Mouse (Mus musculus): ENCODE data around the gene Sfmbt2.
"Not testable (repeated sequence)": the region's sequence is repeated elsewhere in the genome, so short reads cannot be mapped to it uniquely, and the experiment has no call there.

The Sfmbt2 gene

DNA sequence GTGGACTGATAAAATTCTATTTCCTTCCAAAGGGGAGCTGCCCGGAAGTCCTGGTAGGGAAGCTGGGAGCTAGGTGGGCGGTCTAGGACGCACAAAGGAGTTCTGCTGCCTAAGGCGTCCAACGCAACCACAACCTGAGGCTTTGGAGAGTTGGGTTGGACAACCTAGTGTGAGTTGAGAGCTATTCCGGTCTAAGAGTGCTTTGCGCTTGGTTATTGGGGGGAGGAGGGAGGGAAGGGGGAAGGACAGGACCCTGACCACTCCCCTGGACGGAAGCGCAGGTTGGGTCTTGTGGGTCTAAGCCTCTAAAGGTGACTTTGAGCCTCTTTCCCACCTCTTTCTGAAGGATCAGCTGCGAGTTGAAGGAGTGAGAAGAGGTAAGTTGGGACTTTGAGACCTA, at the start of gene Sfmbt2:
Sfmbt2 (plus strand) TSS at position 335 of the 400 bp plus-strand sequence.
- no peak for DNase-seq (ENCODE audit: low spot score)

DNA sequence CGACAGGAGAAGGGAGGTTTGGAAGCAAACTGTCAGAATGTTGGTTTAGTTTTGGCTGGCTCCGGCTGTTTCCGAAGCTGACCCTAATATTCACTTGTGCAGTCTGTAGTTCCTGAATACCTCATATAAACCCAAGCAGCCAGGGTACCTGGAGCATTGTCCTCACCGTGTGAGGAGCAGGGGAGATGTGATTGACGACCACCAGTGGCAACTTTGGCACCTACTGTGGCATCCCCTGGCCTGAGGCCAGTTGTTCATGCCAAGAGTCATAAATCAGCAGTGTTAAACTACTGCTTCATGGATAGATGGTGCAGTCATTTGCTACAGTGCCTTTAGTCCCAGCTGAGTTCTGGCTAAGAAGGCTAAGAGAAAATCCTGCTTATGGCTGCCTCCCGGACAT, 49.2 kb upstream of the Sfmbt2 start:
- no peak for DNase-seq (ENCODE audit: low spot score)

DNA sequence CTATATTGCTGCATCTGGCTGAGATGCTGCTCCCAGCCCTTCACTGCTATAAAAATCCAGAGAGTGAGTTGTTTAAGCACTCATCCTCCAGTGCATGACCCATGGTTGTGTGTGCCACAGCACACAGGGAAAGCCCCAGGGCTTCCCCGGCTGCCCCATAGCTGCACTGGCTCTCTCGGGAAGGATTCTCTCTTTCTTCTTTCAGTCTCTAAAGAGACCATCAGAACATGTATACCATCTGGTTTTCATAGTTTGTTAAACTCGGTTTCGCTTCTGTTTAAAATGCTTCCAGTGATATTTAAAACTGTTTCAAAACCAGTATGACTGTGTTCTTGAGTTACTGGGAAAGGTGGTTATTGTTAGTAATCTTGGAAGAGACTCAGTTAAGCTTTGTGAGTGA, 47.1 kb upstream of the Sfmbt2 start:
- DNase-seq (ENCODE audit: low spot score), result no peak

DNA sequence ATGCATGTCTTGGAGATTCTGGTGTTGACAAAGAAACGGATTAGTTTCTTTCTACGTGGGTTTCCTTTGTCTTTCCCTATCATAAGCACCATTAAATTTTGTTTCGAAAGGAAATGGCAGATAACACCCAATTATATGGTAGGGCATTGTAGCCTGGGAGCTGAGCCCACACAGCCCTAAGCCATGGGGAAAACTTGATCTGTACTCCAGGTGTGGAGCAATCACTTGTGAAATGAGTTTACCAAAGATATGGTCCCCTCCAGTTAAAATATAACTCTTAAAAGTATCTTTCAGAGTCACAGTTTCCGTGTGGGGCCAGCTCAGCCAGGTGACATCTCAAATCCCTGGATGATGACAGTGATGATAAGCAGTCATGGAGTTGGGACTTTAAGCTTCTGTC, 45.3 kb upstream of the Sfmbt2 start:
- DNase-seq (ENCODE audit: low spot score), result no peak

DNA sequence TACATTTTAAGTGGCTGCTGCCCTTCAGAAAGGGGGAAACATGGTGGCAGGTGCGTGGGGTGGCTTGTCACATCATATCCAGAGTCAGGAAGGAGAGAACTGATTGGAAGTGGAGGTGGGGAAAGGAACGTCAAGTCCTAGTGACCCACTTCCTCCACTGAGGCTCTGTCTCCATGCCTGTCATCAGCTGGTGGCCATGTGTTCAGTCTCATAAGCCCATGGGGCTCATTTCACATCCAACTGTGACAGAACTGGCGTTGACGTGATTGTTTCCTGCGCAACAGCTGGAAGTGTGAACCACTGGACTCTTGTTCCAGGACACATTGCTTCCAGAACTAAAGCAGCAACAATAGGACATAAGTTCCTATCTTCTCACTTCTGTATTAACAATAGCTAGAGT, 40.1 kb upstream of the Sfmbt2 start:
- no peak for DNase-seq (ENCODE audit: low spot score)

DNA sequence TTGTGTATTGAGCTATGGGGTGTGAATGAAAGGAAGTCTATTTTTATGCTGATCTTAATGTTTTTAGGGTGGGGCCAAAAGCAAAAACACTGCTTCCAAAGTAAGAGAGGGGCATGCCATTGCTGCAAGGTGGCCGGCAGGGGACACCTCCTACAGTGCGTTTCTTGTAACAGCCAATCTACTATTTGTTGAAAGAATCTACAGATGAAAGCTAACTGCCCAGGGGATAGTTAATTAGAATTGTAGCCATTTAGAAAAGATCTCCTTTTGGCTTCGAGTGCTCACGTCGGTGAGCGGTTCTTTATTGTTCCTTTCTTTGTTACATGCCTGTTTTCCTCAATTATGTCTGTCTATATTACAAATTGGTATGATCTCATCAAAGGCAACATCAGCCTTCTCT, 36.0 kb upstream of the Sfmbt2 start:
- DNase-seq (ENCODE audit: low spot score), result no peak

DNA sequence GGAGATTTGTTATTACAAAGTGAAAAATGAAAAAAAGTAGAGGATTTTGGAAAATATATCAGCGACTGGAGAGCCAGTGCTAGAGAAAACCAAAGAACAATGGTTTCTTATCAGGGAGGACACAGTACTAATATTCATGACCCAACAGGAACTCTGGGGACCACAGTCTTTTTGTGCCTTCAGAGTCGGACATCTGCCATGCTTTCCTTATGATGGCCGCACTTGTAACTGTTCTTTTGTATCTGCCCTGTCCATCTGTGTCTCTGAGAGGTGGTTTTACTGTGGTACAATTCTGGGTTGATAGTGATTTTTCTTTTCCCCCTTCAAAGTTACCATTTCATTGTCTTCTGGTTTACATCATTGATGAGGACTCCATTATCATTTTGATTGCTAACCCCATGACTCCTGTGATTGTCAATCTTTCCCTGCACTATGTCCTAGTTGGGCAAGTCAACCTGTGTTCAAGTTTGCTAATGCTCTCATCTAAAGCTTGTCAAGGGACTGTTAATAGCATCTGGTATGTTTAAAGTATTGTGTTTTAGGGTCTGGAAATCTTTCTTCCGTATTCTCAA, 35.2 kb upstream of the Sfmbt2 start:
- DNase-seq (ENCODE audit: low spot score), result no peak

DNA sequence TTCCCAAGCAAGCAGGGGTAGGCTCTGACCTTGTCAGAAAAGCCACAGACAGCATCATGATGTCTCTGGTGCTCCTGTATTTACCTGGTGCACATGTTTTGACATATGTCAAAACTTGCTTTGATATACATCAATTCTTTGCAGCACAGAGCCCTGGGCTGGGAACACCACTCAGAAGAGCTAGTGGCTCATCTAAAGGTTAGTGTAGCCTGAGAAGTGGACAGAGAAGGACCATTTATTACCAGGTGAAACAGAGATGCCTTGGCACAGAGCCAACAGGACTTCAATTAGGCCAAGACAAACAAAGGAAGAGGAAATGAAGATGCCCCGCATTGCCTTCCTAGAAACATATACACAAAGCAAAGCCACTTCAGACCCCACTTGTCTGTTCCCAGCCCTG, 30.3 kb upstream of the Sfmbt2 start:
- no peak for DNase-seq (ENCODE audit: low spot score)

DNA sequence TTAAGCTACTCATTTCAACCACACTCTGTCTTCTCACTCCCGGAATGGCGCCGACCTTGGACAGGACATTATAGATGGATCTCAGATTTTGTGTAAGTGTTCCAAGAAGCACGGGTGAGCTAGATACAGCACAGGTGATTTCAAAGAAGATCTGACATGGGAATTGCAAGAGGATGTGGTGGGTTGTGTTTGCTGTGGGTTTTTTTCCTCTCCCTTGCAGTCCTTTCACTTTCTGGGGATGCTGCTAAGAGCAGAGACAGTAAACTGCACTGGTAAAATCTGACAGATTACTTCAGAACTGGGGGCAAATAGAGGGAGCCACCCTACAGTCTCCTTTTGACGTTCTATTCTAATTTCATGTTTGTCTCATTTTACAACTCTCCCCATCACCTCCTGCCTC, 26.8 kb upstream of the Sfmbt2 start:
- no peak for DNase-seq (ENCODE audit: low spot score)

DNA sequence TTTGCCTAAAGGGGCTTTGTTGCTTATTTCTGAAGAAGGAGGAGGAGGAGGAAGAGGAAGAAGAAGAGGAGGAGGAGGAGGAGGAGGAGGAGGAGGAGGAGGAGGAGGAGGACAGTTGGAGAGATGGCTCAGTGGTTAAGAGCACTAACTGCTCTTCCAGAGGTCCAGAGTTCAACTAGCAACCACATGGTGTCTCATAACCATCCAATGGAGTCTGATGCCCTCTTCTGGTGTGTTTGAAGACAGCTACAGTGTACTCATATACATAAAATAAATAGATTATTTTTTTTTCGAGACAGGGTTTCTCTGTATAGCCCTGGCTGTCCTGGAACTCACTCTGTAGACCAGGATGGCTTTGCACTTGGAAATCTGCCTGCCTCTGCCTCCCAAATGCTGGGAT, 26.2 kb upstream of the Sfmbt2 start:
- DNase-seq (ENCODE audit: low spot score), result not testable (repeated sequence)

DNA sequence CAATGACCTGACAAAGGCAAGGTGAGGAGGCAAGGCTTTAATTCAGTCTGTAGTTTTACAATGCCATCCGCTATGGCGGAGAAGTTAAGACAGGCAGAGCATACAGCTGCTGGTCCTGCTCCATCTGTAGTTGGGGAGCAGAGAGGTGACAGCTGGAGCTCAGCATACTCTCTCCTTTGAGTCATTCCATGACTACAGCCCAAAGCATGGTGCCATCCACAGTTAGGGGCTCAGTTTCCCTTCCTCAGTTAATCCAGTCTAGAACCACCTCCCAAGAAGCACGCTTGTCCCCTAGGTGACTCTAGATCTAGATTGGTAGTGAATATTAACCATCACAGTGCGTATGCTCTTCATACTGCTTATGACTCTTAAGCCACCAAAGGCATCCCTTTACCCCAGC, 23.1 kb upstream of the Sfmbt2 start:
- no peak for DNase-seq (ENCODE audit: low spot score)

DNA sequence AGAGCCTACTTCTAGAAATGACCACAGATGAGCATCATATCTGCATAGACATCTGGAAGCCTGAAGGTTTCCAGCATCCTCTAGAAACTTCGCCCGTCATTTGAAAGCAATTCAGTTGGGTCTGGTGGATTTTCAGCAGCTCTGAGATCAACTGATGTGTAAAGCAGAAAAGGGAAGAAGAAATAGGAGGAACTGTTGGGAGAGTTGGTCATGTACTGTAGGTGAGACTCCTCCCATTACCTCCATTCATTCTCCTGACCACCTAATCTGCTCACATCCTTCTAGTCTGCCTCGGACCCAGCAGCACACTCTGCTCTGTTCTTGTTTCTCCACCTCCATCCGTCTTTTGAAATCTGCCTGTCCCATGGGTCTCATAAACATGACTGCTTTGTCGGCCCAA, 22.3 kb upstream of the Sfmbt2 start:
- DNase-seq (ENCODE audit: low spot score), result no peak

DNA sequence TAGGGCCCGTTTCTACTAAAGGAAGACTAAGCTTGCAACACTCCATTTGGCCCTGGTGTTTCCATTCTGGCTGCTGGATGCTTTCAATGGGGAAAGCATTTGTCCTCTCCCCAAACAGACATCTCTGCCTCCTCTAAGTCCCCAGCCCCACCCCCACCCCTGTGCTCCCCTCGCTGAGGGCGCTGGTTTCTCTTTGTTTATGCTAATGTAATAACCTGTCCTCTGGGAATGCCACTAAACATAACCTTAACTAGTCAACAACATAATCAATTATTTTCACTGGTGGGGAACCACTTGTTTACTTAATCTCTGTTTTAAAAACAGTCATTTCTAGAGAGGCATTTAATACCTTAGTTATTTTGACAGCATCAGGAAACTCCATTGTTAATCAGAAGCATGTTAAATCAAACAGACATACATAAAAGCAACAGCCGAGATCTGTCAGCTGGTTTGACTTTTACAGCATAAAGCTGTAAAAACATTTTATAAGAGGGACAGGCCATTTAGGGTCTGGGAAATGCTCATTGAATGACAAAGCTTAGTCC, 20.0 kb upstream of the Sfmbt2 start:
- no peak for DNase-seq (ENCODE audit: low spot score)

DNA sequence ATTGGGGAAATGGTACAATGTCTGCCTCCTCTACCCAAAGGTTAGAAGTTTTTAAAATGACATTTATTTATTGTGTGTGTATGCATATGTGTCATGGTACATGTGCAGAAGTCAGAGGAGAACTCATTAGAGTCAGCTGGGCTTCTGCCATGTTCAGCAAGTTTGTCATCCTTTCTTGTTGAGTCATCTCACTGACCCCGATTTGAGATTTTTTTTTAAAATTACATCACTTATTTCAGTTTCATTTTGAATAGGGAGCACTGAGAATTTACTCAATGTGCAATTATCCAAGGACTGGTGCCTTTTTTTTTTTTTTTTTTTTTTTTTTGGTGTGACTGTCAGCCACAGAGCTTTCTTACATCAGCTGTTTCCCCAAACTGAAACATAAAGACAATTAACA, 19.2 kb upstream of the Sfmbt2 start:
- DNase-seq (ENCODE audit: low spot score), result no peak

DNA sequence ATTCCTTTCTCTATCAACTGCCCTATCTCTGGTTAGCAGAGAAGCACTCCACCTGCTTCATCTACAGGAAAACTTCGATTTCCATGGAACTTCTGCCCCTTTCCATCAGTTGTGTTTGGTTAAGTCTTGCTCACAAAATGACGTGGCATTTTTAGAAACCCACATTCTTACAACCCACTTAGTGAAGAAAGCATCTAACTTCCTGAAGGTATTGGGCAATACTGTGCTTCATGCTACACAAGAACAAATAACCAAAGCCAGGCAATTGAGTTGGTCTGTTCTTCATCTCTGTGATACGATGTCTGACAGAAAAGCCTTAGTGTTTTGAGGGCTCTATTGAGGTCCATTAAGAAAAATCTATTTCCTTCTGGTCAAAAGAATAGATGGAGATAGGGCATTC, 17.4 kb upstream of the Sfmbt2 start:
- DNase-seq (ENCODE audit: low spot score), result no peak

DNA sequence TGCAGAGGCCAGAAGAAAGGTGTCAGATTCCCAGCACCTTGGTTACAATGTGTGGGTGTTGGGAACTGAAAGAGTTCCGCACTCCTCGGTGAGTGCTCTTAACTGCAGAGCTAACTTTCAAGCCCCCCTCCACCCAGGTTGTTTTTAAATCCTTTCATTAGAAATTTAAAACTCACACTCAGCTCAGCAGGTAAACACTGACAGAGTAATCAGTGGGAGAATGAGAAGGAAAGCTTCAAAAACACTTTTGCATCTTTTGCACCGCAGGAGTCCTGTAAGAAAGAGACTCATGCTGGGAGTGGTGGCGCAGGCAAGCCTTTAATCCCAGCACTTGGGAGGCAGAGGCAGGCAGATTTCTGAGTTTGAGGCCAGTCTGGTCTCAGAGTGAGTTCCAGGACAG, 16.4 kb upstream of the Sfmbt2 start:
- DNase-seq (ENCODE audit: low spot score), result no peak

DNA sequence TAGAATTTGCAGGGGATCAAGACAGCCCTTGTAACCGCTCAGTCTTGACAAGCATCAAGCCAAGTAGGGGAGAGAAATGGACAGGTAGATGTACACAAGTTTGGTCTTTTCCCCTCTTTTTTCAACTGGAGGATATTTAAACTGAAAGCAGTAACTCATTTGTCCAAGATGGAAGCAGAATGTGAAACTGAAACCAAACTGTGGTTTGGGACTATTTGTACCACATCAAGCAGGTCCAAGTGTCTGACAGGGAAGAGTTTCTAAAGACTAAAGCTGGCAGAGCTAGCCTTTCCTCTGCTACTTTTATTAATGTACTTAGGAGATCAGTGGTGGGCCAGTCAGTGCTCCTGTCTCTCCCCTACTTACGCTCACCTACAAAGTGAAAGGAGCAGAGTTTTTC, 10.4 kb upstream of the Sfmbt2 start:
- DNase-seq (ENCODE audit: low spot score), result no peak

DNA sequence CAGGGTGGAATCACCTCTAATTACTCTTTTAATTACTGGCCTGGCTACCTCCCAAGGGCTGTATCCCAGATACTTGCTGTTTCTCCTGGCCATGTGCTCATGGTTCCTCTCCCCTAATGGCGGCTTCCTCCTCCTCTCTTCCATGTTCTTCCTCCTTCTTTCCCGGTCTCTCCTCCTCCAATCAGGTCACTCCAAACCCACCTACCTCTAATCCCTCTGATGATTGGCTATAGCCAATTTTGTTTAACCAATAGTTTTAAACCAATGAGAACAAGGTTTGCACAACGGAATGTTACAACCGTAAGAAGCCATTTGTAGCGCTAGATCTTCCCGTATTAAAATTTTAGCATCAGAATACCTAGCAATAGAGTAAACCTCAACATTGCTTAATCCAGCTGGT, 5.2 kb upstream of the Sfmbt2 start:
- no peak for DNase-seq (ENCODE audit: low spot score)

DNA sequence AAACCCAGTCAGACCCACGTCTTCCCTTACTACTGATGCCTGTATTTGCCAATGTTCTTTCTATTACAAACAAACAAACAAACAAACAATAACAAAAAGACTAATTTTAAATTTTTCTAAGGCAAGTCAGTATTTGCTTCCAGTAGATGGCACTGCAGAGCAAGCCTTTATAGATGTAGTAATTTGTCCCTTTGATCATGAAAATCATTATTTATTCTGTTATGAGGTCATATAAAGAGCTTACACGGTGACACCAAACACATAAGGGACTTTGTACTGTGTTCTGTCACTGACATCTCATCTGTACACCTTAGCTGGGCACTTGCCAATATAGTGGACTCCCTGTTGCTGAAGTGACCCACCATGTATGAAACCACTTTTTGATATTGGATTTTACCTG, 4.0 kb upstream of the Sfmbt2 start:
- DNase-seq (ENCODE audit: low spot score), result no peak

DNA sequence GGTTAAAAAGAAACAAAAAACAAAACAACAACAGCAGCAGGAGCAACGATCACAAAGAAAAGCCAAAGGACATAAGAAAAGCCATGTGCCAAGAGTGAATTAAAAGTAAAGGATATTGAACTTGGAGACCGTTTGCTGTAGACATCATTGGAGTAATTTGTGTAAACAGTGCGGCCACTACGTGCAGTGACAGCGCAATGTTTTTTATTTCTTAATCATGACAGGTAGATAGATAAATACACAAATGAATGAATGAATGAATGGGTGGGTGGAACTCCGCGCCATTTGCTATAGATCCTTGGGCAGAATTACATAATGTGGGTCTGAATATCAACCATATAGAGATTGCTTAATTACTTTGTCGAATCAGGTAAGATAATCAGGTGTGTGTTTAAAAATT, 634 bp upstream of the Sfmbt2 start:
- DNase-seq (ENCODE audit: low spot score), result no peak

DNA sequence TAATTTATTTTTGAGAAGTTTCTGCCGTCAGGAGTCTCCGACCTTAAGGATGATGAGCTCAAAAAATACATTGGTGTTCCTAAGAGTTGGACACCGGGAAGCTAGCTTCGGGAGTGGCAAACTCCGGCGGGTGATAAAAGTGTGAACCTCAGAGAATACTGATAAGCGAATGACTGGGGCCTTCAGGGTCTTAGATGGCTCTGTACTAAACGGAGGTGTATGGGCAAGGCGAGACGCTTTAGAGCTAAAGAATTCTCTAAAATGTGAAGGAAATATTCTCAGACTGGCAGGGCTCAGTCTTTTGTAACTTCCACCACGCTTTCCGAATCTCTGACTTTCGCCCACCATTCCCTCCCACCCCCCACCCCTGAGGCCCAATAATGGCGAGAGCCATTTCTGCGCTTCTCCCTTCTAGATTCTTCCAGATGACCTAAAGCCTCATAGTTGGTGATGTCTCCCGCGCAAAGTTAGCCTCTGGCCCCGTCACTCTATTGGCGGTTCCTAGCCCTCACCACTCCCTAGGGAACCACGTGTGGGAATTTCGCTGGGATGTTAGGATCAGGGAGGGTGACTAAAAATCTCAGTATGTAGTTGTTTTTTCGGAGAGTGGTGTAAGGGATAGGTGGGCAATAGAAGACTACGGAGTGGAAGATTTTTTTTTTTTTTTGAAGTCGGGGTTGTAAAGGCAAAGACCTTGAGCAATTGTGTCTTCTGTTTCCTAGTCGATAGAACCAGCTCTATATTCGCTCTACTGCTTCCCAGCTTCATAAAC, 563 bp downstream of the Sfmbt2 start:
- no peak for DNase-seq (ENCODE audit: low spot score)

DNA sequence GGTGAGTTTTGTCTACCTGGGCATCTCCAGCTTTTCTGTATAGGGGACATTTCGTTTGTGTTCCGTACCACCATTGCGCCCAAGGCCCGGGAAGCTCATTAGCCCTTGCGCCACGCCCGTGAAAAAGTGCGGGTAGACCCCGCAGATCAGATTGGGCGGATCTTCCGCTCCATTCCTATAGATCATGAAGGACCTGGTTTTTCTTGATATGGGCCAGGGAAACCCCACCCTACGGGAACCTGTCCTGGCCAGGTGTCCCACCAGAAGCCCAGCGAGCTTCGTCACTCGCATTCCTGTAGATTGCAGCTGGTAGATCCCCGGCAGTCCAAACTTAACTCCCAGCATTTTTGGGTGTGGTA, 1.1 kb downstream of the Sfmbt2 start:
- no peak for DNase-seq (ENCODE audit: low spot score)

DNA sequence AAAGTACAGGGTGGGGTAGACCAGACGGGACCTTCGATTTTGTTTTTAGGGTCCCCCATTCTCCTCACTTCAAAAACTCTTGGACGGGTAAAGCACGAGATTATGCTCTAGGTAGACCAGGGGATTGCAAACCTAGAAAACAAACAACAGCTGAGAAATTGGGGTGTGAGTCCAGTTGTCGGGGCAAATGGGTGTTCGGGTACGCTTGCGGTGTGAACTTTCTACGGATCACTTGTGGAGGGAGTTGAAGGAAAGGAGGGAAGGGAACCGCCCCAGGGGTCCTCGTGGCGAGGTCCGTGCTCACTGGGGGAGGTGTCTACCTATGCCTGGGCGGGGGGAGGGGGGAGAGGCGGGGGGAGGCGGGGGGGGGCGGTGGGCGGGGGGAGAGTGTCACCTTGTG, 1.6 kb downstream of the Sfmbt2 start:
- DNase-seq (ENCODE audit: low spot score), result no peak

DNA sequence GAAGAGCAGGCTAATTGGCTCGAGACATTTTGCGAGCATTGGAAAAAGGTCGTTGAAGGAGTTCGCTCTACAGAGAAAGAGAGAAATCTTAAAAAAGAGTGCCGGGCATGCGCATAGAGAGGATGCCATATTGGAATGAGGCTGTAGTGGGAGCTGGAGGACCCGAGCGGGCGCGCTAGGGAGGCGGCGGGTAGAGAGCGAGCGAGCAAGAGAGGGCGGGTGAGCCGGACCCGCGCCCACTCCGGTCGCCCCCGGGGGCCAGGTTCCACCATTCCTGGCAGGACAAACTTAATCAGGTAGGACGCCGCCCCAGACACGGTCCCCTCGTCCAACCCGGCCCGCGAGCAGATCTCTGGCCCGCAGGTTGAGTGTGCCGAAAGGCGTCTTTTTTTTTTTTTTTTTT, 2.0 kb downstream of the Sfmbt2 start:
- no peak for DNase-seq (ENCODE audit: low spot score)

Data from spleen, adult 12 weeks (tissue).